In genomic region chr6:53356328-53356727, GRCm38 (mm10) we compare ENCODE assay signal across 21 mouse cellular contexts.
A peak's percentile ranks its signal among the peaks of the same experiment; 100 is the strongest.
DNase-seq lines count a peak whose midpoint lies in the region; ATAC-seq and TF ChIP-seq lines count a peak whose summit lies in the region.
"Had no signal": no experiment of that assay in that cellular context is flagged by ENCODE, and none has a peak within 500 bp of the region (broad histone marks: within the 10 kb centered on the region; RNA-seq: fewer than 3 reads in every experiment).

No protein-coding gene starts in this region.

- peaks cover 2% of the 10 kb centered on the region for H3K4me1 ChIP-seq in heart, adult 2 months (ENCODE audit: control insufficient read depth, insufficient read depth, low read length)
- H3K4me1 ChIP-seq in midbrain, postnatal 0 days (ENCODE audit: insufficient read depth, low read length): no peaks in the 10 kb centered on the region
- no peaks in the 10 kb centered on the region for H3K4me1 ChIP-seq in midbrain, embryonic 13.5 days (replicated peaks)
- H3K4me1 ChIP-seq: forebrain, embryonic 10.5 days had no signal

- no peak overlapping the region for H3K27ac ChIP-seq in heart, adult 2 months
- H3K27ac ChIP-seq in left cerebral cortex, adult 2 months: no peak overlapping the region
- no peak overlapping the region for H3K27ac ChIP-seq in midbrain, postnatal 0 days (ENCODE audit: low read depth, low read length)
- H3K27ac ChIP-seq in midbrain, embryonic 13.5 days: no peak overlapping the region
- H3K27ac ChIP-seq: embryonic facial prominence, embryonic 15.5 days; forebrain, embryonic 10.5 days; heart, embryonic 13.5 days; hindbrain, embryonic 12.5 days had no signal

- TF ChIP-seq CTCF in heart, adult 2 months (IDR thresholded peaks at IDR 0.05): peak; percentile 48
- TF ChIP-seq CTCF in left cerebral cortex, adult 2 months (IDR thresholded peaks at IDR 0.05): peak; percentile 24
- TF ChIP-seq CTCF in midbrain, postnatal 0 days (IDR thresholded peaks at IDR 0.05): peak; percentile 17

- H3K79me2 ChIP-seq in heart, adult 2 months (replicated peaks; ENCODE audit: control insufficient read depth, insufficient read depth, low read length): no peaks in the 10 kb centered on the region

- H3K27me3 ChIP-seq in heart, adult 2 months (ENCODE audit: control insufficient read depth, insufficient read depth, low read length): no peaks in the 10 kb centered on the region
- no peaks in the 10 kb centered on the region for H3K27me3 ChIP-seq in midbrain, postnatal 0 days (ENCODE audit: insufficient read depth, low read length)
- no peaks in the 10 kb centered on the region for H3K27me3 ChIP-seq in midbrain, embryonic 13.5 days
- H3K27me3 ChIP-seq: heart, embryonic 13.5 days; hindbrain, embryonic 12.5 days had no signal

- intact Hi-C loops in heart, adult 2 months (cut with DNase I): no loop called here
- intact Hi-C loops in left cerebral cortex, adult 2 months (cut with DNase I): no loop called here

- TF ChIP-seq POLR2A in heart, adult 2 months (IDR thresholded peaks at IDR 0.05; ENCODE audit: insufficient read depth, low read depth, low read length): no peak

- no peak overlapping the region for H3K4me2 ChIP-seq in midbrain, postnatal 0 days (ENCODE audit: low read depth, low read length, poor library complexity, severe bottlenecking)
- no peak overlapping the region for H3K4me2 ChIP-seq in midbrain, embryonic 13.5 days (replicated peaks)
- H3K4me2 ChIP-seq: embryonic facial prominence, embryonic 15.5 days; heart, embryonic 13.5 days; hindbrain, embryonic 12.5 days had no signal

- no peaks in the 10 kb centered on the region for H3K36me3 ChIP-seq in heart, adult 2 months (ENCODE audit: control insufficient read depth, insufficient read depth, low read length)
- no peaks in the 10 kb centered on the region for H3K36me3 ChIP-seq in midbrain, postnatal 0 days (ENCODE audit: insufficient read depth, low read length)
- no peaks in the 10 kb centered on the region for H3K36me3 ChIP-seq in midbrain, embryonic 13.5 days
- H3K36me3 ChIP-seq: embryonic facial prominence, embryonic 15.5 days; forebrain, embryonic 10.5 days; heart, embryonic 13.5 days; hindbrain, embryonic 12.5 days had no signal

- ATAC-seq in midbrain, postnatal 0 days (ENCODE audit: low FRiP score): no peak
- no peak for ATAC-seq in midbrain, embryonic 13.5 days
- ATAC-seq: forebrain, embryonic 14.5 days; hindbrain, embryonic 16.5 days had no signal

- WGBS in heart, adult 2 months: 100% methylated on average over 1 of the region's 1 CpGs
- WGBS in midbrain, postnatal 0 days: 90% methylated on average over 1 of the region's 1 CpGs
- 92% methylated on average over 1 of the region's 1 CpGs for WGBS in midbrain, embryonic 13.5 days

- H3K4me3 ChIP-seq in heart, adult 2 months: no peak overlapping the region
- H3K4me3 ChIP-seq in left cerebral cortex, adult 2 months: no peak overlapping the region
- H3K4me3 ChIP-seq in midbrain, postnatal 0 days (ENCODE audit: low read depth, low read length): no peak overlapping the region
- no peak overlapping the region for H3K4me3 ChIP-seq in midbrain, embryonic 13.5 days (replicated peaks)
- H3K4me3 ChIP-seq: embryonic facial prominence, embryonic 15.5 days; erythroblast, embryonic 14.5 days; forebrain, embryonic 10.5 days; heart, embryonic 13.5 days; hindbrain, embryonic 12.5 days had no signal

- no peaks in the 10 kb centered on the region for H3K9me3 ChIP-seq in midbrain, postnatal 0 days (ENCODE audit: low read length)
- H3K9me3 ChIP-seq in midbrain, embryonic 13.5 days: no peaks in the 10 kb centered on the region
- H3K9me3 ChIP-seq: embryonic facial prominence, embryonic 15.5 days; forebrain, embryonic 10.5 days; heart, embryonic 13.5 days; hindbrain, embryonic 12.5 days had no signal

- H3K9ac ChIP-seq in heart, adult 2 months (ENCODE audit: low read depth, low read length): no peak overlapping the region
- no peak overlapping the region for H3K9ac ChIP-seq in midbrain, postnatal 0 days (replicated peaks; ENCODE audit: low read length, poor library complexity, severe bottlenecking)
- no peak overlapping the region for H3K9ac ChIP-seq in midbrain, embryonic 13.5 days (replicated peaks)
- H3K9ac ChIP-seq: embryonic facial prominence, embryonic 15.5 days; heart, embryonic 13.5 days; hindbrain, embryonic 12.5 days had no signal

- no peak for DNase-seq in heart, adult 2 months
- DNase-seq in heart, postnatal 4 days: no peak
- DNase-seq in left cerebral cortex, adult 2 months (ENCODE audit: extremely low spot score in 1 of 2, low spot score in 2 of 2): no peak
- DNase-seq in left cerebral cortex, adult 11 months (ENCODE audit: low spot score): no peak
- DNase-seq in midbrain, postnatal 0 days (ENCODE audit: low spot score): no peak
- no peak for DNase-seq in adrenal gland, adult 18-20 months (ENCODE audit: low spot score in 2 of 2)
- DNase-seq: adrenal gland, postnatal 10 days; cerebellum, adult 11 months; cerebellum, adult 8-10 months; cerebellum, postnatal 14 days; embryo, embryonic 11 days; gastrocnemius, postnatal 10 days; heart, postnatal 36 days had no signal

- no peak for TF ChIP-seq EP300 in heart, adult 2 months (IDR thresholded peaks at IDR 0.05; ENCODE audit: insufficient read depth, low read depth, low read length)
